Mouse (Mus musculus): ENCODE measurements around the gene H2-Ke6.

H2-Ke6 gene

GRCm38 (mm10) chr17:34027656-34028223 is at the start of gene H2-Ke6:
H2-Ke6 (minus strand) TSS chr17:34028060.
- peak; percentile 88 for DNase-seq

DNA sequence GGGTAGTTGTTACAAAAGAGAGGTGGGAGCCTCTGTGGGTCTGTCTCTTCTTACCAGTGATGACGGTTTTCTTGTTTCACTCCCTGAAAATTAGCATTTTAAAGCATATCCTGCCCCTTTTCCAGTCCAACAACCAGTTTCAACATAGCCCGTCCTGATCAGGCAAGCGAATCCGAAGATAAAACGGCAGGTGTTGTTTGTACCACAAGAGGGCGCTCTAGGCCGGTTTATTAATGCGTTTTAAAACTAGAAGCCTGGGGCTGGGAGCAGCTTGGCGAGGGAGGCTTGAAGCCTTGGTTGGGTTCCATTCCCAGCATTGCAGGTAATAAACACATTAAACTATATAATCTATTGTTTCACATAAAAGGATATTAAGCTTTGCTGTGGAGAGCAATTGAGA is 49.7 kb upstream of the H2-Ke6 start:
- DNase-seq: peak; percentile 80

GRCm38 (mm10) chr17:34075271-34075670 is 47.4 kb upstream of the H2-Ke6 start:
- peak; percentile 81 for DNase-seq

DNA sequence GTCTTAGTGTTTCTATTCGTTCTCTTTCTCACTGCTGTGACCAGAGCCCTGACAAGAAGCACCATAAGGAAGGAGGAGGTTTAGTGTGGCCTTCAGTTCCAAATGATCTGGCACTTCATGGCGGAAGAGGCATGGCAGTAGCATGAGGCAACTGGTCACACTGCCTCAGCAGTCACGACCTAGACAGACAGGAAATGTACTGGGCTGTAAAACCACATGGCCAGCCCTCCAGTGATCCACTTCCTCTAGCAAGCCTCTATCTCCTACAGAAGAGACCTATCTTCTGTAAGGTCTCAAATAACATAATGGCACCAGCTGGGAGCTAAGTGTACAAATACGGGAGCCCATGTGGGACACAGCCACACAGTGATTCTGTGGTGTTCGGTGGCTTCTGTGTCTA is 44.2 kb upstream of the H2-Ke6 start:
- no peak for DNase-seq

DNA sequence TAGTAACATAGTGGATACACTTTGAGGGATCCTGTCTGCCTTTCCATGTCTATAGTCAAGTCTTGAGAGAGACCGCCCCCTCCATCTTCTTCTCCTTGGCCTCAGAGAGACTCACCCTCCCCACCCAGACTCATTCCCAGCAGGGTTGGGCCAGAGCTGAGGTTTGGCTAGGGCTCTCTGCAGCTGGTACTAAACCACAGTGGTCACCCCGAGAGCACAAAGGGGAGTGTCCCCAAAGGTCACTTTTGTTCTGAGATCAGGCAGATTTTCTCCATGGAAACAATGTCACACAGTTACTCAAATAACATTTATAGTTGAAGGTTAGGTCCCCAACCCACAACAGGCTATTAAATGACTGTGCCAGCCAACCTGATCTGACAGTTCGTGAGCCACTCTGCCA is 41.0 kb upstream of the H2-Ke6 start:
- no peak for DNase-seq

GRCm38 (mm10) chr17:34057224-34057623 is 29.4 kb upstream of the H2-Ke6 start:
- no peak for DNase-seq

DNA sequence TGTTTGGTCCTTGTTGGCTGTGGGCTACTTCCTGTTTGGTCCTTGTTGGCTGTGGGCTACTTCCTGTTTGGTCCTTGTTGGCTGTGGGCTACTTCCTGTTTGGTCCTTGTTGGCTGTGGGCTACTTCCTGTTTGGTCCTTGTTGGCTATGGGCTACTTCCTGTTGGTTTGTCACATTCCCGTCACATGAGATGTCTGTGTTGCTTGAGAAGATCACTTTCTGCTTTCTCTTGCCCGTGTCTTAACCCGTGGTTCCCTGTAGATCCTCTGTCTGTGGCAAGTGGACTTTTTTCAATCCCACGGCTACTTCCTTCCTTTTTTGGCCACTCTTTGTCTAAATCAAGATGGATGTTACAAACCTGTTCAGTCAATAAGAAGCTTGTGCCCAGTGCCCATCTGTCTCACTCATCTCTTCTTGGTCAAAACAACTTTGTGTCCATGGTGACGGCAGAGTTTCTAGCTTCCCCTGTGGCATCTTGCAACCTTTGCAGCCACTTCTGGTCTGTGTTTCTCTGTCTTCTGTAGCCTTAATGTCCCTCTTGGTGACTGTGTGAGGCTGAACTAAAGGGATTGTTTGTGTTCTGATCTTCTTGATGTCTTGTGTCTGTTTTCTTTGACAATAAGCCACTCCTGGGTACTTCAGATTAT is 19.7 kb upstream of the H2-Ke6 start:
- DNase-seq: no peak

DNA sequence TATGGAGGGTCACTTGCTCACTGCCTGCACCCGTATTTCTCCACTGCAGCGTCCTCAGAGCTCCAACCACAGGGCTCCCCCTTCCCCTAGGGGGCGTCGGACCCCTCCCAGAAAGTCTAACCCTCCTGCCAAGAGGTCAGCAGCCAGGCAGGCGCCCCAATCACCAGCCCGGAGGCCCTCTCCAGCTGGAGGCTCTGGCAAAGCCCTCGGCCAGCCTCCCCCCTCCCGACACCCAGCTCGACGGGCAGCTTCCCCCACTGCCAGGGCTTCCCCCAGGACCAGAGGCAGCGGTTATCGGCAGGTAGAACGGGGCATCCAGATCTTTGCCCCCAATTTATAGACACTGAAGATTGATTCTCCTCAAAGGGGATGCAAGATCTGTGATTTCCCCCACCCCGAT is 18.1 kb upstream of the H2-Ke6 start:
- no peak for DNase-seq

DNA sequence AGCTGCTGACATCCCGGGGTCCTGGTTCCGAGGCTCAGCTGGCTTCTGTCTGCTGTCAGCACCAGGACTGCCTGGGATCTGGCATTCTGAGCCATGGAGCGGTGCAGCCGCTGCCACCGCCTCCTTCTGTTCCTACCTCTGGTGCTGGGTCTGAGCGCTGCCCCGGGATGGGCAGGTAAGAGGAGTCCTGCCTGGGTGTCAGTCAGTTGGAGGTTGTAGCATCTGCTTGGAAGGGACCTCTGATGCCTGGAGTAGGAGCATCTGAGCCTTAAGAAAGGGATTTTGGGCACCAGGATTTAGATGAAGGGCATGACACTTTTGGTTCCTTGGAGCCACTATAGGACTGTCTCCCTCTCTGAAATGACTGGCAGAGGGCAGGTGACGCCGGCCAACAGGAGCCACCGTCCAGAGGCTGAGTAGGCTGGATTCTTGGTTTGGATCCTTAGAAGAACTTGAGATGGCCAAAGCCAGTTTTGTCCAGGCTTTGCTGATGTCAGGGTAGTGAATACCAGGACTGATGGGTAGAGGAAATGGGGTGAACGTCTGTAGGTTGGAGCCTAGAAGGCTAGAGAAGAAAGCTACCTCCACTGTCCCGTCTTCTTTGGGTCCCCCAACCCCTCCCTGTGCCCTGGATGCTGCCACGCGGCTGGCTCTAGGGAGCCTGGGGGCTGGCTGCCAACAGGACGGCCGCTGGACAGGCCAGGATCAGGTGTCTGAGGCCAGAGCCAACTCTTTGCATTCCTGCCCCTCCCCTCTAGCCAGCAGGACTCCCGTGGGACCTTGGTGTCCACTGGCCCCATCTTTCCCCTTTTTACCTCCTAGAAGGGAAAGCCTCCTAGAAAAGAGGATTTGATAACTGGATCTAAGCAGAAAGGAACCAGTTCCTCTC is 11.9 kb upstream of the H2-Ke6 start:
- DNase-seq: no peak

DNA sequence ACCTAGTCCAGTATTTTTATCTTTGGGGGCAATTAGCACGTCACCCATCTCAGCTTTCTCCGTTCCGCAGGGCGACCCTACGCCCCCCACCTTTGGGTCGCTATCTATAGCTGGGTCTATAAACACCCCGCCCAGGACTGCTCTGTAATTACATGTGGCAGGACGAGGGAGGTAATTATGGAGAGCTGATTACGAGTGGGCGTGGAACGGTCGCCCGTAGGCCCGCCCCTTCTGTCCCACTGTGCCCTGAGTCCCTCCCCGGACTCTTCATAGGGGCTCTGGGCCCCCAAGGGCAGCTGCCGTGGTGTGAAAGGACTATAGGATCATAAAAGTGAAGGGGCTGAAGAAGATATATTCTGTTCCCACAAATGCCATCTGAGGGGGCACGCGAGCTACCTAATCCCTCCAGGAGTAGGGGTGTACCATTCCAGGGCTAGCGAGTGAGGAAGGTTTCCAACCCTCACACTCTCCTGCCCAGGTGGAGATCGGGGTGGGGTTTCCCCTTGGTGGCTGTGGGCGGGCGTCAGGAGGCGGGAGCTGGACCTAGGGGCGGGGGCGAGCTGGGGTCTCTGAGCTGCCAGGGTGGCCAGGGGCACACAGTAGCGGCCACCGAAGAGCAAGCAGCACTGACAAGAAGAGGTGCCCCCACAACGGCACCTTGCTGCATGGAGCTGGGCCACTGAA is 11.2 kb upstream of the H2-Ke6 start, which contains the start of gene Col11a2:
Gene Col11a2 (plus strand): TSS at position 560 of the 684 bp plus-strand sequence.
- DNase-seq: no peak

DNA sequence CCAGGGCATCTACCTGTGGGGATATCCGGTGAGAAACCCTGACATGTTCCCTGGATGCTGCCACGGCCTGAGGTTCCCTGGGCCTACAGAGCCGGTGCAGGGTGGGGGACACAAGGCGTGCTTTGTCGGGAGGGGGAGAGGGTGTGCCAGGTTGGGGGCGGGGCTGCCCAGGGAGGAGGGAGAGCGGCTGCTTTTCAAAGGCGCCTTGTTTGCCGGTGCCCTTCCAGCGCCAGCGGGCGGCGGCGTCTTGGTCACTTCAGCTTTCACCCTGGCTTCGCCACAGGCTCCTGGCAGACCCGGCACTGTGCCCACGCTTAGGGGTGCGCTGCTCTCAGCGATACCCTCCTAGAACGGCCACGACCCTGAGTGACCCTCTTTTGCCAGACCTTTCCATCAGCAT is 10.6 kb upstream of the H2-Ke6 start:
- DNase-seq: peak; percentile 70

- no peak for DNase-seq
Measured at GRCm38 (mm10) chr17:34037241-34037640, 9.4 kb upstream of the H2-Ke6 start.

GRCm38 (mm10) chr17:34036647-34037046 is 8.8 kb upstream of the H2-Ke6 start:
- no peak for DNase-seq

GRCm38 (mm10) chr17:34035517-34035916 is 7.7 kb upstream of the H2-Ke6 start:
- DNase-seq: no peak

DNA sequence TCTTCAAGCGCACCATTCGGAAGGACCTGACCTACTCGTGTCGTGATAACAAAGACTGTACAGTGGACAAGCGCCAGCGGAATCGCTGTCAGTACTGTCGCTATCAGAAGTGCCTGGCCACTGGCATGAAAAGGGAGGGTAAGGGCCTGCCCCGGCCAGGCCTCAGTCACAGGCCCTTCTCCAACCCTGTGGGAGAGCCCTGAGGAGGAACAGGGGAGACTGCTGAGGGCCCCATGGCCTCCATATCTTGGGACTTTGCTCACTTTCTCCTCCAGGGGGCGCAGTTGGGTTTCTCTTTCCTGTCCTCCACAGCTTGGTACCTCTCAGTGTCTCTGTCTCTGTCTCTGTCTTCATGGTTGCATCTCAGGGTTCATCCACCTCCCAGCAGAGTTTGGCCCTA is 6.2 kb upstream of the H2-Ke6 start:
- peak; percentile 75 for DNase-seq

DNA sequence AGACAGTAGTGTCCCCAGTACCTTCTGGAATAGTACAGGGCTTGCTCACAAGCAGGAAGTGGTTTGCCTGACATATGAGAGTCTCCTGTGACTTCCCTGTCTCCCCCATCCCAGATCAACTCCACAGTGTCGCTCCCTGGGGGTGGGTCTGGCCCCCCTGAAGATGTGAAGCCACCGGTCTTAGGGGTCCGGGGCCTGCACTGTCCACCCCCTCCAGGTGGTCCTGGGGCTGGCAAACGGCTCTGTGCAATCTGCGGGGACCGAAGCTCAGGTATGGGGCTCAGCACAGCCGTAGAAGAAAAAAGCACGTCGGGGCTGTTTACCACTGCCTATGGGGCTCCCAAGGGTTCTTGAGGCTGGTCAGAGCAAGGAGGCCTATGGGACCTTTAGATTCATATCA is 5.6 kb upstream of the H2-Ke6 start:
- DNase-seq: no peak

- DNase-seq: no peak
Measured at GRCm38 (mm10) chr17:34032806-34033205, 4.9 kb upstream of the H2-Ke6 start.

- DNase-seq: no peak
Measured at GRCm38 (mm10) chr17:34032174-34032632, 4.3 kb upstream of the H2-Ke6 start.

DNA sequence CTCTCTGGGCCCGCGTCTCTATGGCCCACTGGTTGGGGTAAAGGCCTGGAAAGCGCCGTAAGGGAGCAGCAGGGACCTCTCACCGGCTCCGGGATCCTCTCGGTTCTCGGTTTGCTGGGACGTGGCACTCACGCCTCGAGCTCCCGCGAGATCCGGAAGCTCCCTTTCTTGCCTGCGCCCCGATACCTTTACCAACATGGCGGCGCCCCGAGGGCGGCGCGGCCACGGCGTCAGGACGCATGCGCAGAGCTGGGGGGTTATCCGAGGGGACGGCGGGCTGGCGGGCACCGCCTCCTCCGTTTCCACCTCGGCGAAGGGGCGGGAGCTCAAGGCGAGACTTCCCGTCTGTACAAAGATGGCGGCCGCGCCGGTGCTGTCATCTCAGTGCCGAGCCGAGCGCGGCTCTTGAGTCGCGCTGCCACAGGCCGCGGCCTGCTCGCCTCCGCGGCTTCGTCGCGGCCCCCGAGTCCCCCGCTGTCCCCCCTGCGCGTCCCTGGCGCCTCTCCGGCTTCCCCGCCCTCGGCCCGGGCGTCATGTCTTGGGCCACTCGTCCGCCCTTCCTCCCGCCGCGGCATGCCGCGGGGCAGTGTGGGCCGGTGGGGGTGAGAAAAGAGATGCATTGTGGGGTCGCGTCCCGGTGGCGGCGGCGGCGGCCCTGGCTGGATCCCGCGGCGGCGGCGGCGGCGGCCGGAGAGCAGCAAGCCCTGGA is 3.8 kb upstream of the H2-Ke6 start, which contains the start of the genes Slc39a7 and Rxrb:
Gene Slc39a7 (minus strand): TSS at position 218 of the 709 bp plus-strand sequence.
Gene Rxrb (plus strand): TSS at position 348 of the 709 bp plus-strand sequence.
- DNase-seq: peak; percentile 99

GRCm38 (mm10) chr17:34030861-34031326 is 3.0 kb upstream of the H2-Ke6 start:
- DNase-seq: no peak

- no peak for DNase-seq
Measured at GRCm38 (mm10) chr17:34029890-34030595, 2.2 kb upstream of the H2-Ke6 start.

All from right cerebral cortex, postnatal 14 days (tissue).